Mouse (Mus musculus): ENCODE results near the gene Nol4l.

Nol4l gene

DNA sequence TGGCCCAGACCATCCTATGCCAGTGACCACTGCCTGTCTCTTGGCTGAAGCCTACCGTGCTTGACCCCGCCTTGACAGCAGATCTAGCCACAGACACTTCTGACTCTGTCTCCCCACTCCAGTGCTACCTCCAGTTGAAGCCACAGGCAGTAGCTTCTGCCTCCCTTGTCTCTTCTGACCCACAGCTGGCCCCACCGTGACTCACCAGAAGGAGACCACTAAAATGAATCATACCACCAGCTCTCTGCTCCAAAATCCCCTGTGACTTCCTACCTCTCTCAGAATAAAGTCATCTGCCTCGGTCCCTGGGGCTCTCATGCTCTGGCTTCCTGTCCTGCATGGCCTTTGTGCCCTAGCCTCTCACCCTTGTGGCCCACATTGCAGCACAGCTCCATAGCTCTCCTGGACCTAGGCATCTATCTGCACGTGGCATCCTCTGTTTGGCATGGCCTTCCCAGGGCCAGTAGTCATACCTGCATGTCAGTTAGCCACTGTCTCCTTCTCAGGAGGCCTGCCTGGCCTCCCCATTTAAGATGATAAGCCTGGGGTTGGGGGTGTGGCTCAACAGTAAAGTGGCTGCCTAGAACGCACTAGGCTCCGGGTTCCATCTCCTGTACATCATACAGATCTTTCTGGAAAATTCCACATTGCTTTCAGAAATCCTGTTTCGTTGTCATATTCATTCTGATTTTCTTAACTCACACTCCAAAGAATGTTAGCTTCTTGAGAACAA lies 13.3 kb upstream of the Nol4l start:
- DNase-seq = no peak

- DNase-seq = no peak
Measured at GRCm38 (mm10) chr2:153538898-153539297, 9.1 kb upstream of the Nol4l start.

GRCm38 (mm10) chr2:153533981-153534380 lies 4.2 kb upstream of the Nol4l start:
- DNase-seq = no peak

- no peak for DNase-seq
Measured at GRCm38 (mm10) chr2:153530948-153531347, 1.2 kb upstream of the Nol4l start.

DNA sequence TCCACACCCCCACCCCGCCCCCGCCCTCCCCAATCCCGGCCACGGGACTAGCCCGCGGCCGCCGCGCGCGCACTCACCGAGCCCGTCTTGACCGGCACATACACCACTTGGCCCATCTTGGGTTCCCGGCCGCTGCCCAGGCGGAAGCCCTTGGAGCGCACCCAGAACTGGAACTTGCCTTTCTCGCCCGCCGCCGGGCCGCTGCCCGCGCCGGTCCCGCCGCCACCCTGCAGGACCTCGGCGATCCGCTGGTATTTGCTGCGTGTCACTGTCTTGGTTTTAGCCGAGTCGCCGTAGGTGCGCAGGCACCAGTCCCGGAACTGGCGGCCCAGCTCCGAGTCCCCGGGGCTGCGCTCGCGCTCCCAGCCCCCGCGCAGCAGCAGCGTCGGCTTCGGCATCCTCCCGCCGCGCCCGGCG lies 398 bp downstream of the Nol4l start:
- peak; percentile 80 for DNase-seq

- peak; percentile 73 for DNase-seq
Measured at GRCm38 (mm10) chr2:153528571-153529364, 1.0 kb downstream of the Nol4l start.

- peak; percentile 75 for DNase-seq
Measured at GRCm38 (mm10) chr2:153527580-153528531, 1.9 kb downstream of the Nol4l start.

DNA sequence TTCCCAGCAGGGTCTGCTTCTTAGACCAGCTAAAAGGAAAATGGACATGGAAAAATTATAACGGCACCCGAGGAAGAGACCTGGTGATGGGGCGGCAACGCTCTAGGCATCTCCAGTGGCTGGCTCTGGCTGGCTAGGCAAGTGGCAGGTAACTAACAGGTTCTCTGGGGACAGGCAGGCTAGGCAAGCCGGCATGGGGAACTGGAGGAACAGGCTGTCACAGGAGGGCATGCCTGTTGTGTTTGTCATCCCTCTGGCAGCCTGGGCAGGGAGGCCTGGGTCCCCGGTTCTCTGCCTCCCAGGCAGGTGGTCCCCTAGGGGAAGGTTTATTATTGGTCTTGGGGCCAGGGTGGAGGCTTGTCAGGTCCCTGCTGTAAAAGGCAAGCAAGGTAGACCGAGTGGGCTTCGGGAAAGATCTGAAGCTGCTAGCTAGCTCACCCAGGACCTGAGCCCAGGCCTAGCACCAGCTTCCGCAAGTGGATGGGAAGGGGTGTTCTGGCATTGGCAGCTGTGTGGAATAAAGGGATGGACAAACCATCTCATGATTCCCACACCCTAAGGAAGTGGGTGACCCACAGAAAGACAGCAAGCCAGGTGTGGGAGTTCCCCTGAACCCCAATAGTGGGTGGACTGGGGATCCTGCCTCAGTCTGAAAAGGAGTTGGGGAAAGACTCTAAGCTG lies 2.8 kb downstream of the Nol4l start:
- no peak for DNase-seq

GRCm38 (mm10) chr2:153525906-153526311 lies 3.9 kb downstream of the Nol4l start:
- no peak for DNase-seq

- DNase-seq = no peak
Measured at GRCm38 (mm10) chr2:153524727-153525126, 5.0 kb downstream of the Nol4l start.

- no peak for DNase-seq
Measured at GRCm38 (mm10) chr2:153523656-153524055, 6.1 kb downstream of the Nol4l start.

GRCm38 (mm10) chr2:153523143-153523542 lies 6.6 kb downstream of the Nol4l start:
- no peak for DNase-seq

DNA sequence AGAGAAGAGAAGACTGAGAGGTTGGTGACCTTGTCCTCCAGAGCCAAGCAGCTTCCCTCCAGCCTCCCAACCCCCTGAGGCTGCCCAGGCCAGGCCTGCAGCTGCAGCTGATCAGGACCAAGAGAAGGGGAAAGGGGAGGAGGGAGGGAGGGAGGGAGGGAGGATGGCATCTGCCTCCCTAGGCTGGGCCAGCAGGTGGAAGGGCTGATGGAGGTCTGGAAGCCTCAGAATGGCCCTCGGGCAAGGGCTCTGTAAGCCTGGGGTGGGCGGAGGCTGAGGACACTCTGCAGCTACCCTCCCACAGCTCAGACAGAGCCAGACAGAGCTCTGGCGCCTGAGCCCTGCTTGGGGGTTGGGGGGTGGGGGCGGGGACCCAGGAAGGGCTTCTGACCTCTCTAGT lies 7.5 kb downstream of the Nol4l start:
- DNase-seq = no peak

DNA sequence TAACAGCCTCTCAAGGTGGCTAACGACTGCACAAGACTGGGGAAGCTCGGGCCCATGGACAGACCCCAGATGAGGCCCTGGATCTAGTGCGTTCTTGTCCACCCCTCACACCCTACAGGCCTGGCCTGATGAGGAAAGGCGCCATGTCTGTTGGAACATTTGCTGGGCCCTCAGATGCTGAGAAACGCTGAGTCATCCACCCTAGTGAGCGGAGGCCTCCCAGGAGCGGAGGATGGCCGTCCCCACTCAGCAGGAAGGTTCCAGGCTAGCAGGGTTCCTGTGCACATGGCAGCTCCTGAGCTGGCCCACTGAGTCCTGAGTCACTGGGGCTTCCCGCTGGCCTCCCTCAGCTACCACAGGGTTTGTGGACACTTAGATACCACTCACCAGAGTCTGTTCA lies 9.7 kb downstream of the Nol4l start:
- DNase-seq = no peak

DNA sequence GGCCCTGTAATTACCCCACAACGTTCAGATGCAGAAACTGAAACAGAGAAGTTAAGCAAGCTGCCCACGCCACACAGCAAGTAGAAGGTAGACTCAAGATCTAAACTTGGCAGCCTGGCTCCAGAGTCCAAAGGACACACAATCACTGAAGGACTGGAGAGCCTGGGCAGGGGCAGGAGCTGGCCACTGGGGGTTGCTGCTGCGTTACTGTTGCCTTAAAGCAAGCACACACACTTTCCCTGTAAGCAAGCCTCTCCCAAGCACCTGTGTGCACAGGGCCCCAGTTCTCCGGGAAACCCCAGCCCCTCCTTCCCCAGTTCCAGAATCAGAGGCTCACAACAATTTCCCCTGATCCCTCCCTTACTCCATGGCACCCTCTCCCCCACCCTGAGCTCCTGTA lies 12.8 kb downstream of the Nol4l start:
- DNase-seq = no peak

GRCm38 (mm10) chr2:153515582-153515981 lies 14.2 kb downstream of the Nol4l start:
- peak; percentile 75 for DNase-seq

GRCm38 (mm10) chr2:153514497-153515380 lies 15.0 kb downstream of the Nol4l start:
- DNase-seq = peak; percentile 76

DNA sequence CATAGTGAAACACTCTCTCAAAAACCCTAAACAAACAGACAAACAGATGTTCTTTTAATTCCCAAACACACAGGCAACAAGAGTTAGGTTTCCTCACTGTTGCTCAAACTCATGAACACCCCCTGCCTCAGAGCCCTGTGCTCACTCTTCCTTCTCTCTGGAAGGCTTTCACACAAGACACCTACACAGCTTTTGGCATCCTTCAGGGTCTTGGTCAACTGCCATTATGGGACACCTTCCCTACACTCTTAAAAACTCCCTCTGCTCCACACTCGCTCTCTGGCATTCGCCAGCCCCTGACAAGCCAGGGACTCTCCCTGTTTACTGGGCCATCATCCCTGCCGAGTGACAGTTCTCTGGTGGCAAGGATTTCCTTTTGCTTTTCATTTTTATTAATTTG lies 15.8 kb downstream of the Nol4l start:
- DNase-seq = no peak

DNA sequence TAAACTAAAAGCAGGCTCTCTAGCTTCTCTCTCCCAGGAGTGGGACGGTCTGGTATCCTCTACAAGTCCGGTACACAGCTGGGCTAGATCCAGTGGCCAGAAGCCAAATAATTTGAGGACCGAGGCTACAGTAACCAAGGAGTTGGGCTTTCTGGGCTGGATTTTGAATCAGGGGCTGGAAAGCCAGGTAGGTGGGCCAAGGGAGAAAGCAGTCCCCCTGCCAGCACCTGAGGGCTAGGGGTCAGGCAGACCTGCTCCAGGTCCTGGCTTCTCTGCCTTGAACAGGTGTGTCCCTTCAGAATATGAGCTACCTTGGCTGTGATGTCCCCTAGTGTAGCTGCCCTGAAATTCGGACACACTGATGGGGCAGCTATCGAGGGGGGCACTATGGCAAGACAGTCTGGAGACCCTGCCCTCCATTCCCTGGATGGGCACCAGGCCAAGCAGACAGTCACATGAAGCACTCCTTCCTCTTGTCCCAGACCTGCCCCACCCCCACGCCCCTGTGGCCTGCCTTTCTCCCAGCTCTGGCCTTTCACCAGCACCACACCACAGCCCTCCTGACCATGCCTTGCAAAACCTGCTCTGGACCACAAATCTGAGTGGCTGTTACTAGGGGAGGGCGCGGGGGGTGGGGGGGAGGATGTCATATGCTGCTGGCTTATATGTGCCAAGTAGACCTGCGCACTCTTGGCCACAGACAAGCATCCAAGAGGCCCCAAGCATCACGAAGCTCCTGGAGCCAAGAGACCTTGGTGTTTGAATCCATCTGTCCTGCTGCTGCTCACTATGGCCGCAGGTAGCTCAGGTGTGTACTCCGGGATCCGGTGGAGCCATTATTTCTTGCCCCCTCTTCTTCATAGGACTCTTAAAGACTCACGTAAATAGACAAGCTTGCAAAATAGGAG lies 17.1 kb downstream of the Nol4l start:
- DNase-seq = peak; percentile 79

- no peak for DNase-seq
Measured at GRCm38 (mm10) chr2:153511562-153511961, 18.2 kb downstream of the Nol4l start.

Measured in cerebellum, adult 9-11 months (tissue).